Mouse (Mus musculus): ENCODE results near the gene Csnk1g2.

GRCm38 (mm10) chr10:80686617-80687016, 64.0 kb downstream of the Csnk1g2 start:
- TF ChIP-seq CTCF (IDR thresholded peaks at IDR 0.05; ENCODE audit: low read depth) (no peak), EP300 (optimal IDR thresholded peaks at IDR 0.05) (no peak)
